Mouse (Mus musculus): ENCODE results near the gene 4933428G20Rik. TPM values are rescaled to one million over a fixed set of nuclear protein-coding genes. Genes with fewer than 3 reads are reported as not detected.

4933428G20Rik gene
- 1.3 and 1.4 TPM in 2 replicates for polyA plus RNA-seq (2016; fragmentation: Nextera tagmentation; extraction: Ambion mirVana)

DNA sequence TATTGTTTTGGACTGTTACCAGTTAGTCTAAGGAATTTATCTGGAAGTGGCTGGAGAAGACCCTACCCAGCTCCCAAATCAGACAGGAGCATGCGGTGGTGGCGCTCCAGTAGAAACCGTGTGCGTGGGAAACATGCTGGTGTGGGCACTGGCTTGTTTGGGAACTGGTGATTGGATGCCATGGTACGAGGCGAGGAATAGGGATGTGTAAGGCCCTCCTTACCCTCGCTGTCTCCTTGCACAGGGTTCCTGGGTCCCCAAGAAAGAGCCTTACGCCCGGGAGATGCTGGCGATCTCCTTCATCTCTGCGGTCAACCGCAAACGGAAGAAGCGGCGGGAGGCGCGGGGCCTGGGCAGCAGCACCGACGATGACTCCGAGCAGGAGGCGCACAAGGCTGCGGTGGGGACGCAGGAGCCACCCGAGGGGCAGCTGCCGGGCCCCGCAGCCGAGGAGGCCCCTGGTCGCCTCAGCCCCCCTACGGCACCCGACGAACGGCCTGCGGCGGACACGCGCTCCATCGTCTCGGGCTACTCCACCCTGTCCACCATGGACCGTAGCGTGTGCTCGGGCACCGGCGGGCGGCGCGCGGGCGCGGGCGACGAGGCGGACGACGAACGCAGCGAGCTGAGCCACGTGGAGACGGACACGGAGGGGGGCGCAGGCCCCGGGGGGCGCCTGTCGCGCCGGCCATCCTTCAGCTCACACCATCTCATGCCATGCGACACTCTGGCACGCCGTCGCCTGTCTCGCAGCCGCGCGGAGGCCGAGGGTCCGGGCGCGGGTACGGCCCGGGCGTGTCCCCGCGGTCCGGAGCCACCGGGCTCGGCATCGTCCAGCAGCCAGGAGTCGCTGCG is at the start of gene 4933428G20Rik:
Gene 4933428G20Rik, minus strand, starts transcription at position 476 of the 855 bp plus-strand sequence.
- Histone ChIP-seq H3K9ac (no peak within 1 kb of the TSS), H3K27me3 (replicated peaks) (peaks cover 26% of the 10 kb centered on the region), H3K27ac (no peak within 1 kb of the TSS), H3K9me3 (replicated peaks) (no peaks in the 10 kb centered on the region), H3K4me2 (peak within 1 kb of the TSS; percentile 49), H3K36me3 (peaks cover 75% of the 10 kb centered on the region), H3K4me3 (peak within 1 kb of the TSS; percentile 18), H3K4me1 (peaks cover 14% of the 10 kb centered on the region; the same call in 1 of the 2 replicates)
- 65% methylated on average over 88 of the region's 88 CpGs for WGBS (ENCODE audit: insufficient replicate concordance)
- ATAC-seq, result no peak

DNA sequence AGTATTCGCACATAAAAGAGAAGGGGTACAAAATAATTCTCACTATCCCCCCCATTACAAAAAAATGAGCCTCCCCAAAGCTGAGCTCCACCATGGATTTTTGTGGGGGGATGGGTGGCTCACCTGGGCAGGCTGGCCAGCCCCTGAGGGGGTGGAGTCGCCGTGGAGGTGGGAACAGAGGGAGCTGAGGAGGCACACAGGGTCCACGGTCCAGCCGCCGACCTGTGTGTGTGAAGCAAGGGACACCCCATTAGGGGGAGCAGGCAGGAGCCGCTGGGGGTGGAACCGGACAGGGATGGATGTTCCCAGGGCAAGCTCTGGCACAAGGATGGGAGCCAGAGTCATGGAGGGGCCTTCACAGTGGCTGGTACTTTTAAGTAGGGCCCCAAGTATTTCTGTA is 48.6 kb upstream of the 4933428G20Rik start:
- Histone ChIP-seq H3K4me2 (no peak overlapping the region), H3K9ac (no peak overlapping the region), H3K27ac (no peak overlapping the region), H3K4me1 (peaks cover 10% of the 10 kb centered on the region; the same call in 1 of the 2 replicates), H3K9me3 (replicated peaks) (no peaks in the 10 kb centered on the region), H3K27me3 (replicated peaks) (peaks cover 100% of the 10 kb centered on the region), H3K4me3 (no peak overlapping the region), H3K36me3 (no peaks in the 10 kb centered on the region)
- 36% methylated on average over 8 of the region's 8 CpGs for WGBS (ENCODE audit: insufficient replicate concordance)
- ATAC-seq, result no peak

DNA sequence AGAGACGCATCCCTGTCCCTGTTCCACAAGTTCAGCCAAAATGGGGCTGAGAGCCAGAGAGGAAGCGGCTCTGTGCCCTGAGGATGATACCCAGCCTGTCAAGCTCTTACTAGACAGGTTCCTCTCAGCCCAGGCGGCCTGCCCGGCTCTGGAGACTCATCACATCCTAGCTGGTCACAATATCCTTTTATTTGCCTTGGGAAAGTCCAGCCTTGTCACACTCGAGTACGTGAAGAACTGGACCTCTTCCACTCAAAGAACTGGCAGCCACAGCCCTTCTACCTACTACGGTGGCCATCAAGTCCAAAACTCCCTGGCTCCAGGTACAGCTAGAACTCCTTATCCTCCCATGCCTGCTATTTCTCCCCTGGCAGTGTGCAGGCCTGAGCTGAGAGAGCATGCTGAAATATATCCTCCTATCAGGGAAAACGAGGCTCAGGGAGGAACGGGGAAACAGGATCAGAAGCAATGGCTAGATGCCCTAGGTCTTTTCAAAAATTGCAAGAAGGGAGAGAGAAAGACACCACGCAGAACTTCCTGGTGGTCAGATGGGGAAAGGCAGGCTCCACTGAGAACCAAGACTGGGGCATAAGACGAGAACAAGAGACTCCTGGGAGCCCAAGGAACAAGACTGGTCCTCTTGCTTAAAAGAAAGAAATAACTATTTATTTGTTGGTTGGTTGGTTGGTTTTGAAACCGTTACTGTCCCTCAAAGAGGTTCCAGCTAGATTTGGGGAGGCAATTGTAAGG is 48.0 kb upstream of the 4933428G20Rik start:
- no peaks in the 10 kb centered on the region for H3K9me3 ChIP-seq (replicated peaks)
- no peak overlapping the region for H3K4me3 ChIP-seq
- H3K4me1 ChIP-seq, result peaks cover 10% of the 10 kb centered on the region; the same call in 1 of the 2 replicates
- peaks cover 100% of the 10 kb centered on the region for H3K27me3 ChIP-seq (replicated peaks)
- H3K4me2 ChIP-seq, result no peak overlapping the region
- no peak overlapping the region for H3K9ac ChIP-seq
- 39% methylated on average over 12 of the region's 12 CpGs for WGBS (ENCODE audit: insufficient replicate concordance)
- no peaks in the 10 kb centered on the region for H3K36me3 ChIP-seq
- no peak for ATAC-seq
- H3K27ac ChIP-seq, result no peak overlapping the region

DNA sequence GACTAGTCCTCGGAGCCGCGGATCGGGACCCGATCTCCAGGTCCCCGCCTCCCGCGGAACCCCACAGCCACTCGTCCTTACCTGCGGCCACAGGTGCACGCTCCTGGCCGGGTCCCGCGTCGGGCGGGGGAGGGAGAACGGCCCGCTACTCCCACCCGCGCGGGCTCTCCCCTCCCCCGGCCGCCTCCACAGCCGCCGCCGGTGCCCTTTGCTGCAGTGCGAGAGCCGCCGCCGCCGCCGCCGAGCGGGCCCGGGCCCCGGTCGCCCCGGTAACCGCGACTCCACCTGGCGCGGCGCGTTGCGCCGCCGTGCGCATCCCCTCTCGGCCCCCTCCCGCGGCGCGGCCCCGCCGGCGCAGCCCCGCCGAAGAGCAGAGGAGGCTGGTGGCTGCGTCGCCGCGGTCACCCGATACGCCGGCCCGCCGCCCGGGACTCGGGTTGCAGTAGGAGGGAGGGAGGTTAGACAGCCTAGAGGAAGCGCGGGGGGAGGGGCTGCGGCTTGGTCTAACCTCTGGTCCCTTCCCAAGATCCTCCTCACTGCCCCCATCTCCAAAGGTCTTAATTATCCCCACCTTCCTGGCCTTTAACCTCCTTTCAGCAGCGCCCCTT is 46.8 kb upstream of the 4933428G20Rik start:
- 0 out of 2 replicates have a peak, but pooled peaks have one; percentile 43 for ATAC-seq

DNA sequence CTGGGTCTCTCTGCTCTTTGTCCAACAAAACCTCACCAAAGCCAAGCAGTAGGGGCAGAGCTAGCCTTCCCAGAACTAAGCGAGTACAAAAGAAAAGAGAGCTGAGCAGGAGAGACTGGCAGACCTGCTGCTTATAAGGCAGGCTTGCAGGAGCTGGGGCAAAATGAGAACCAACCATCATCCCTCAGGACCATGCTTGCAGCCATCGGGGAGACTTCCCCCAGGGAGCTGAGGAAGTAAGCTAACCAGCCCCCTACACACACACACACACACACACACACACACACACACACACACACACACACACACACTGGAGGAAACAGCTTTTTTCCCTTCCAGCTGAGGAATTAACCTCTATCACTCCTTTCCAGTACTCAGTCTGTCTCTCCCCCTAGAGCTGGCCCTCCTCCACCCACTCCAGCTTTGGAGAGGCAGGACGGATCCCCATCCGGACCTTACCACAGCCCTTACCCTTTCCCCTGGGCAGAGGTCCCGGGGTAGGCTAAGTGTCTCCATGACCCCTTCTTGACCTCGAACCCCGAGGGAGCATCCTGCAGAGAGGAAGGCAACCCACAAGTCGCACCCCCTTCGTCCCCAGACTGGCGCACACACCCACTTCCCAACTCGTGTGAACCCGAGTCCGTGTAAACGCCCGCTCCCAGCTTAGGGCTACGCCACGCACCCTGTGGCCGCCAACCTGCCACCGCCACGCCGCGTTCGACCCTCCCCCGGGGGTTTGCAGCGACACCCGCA is 45.8 kb upstream of the 4933428G20Rik start:
- 3% methylated on average over 26 of the region's 26 CpGs for WGBS (ENCODE audit: insufficient replicate concordance)
- peak overlapping the region; percentile 54 for H3K4me3 ChIP-seq
- no peaks in the 10 kb centered on the region for H3K9me3 ChIP-seq (replicated peaks)
- no peak overlapping the region for H3K27ac ChIP-seq
- peak overlapping the region; percentile 75 for H3K4me2 ChIP-seq
- no peaks in the 10 kb centered on the region for H3K36me3 ChIP-seq
- no peak for ATAC-seq
- H3K4me1 ChIP-seq, result peaks cover 7% of the 10 kb centered on the region; the same call in 1 of the 2 replicates
- H3K9ac ChIP-seq, result no peak overlapping the region
- H3K27me3 ChIP-seq (replicated peaks), result peaks cover 98% of the 10 kb centered on the region

More for the DNA sequence above, 46.8 kb upstream of the 4933428G20Rik start:
- Histone ChIP-seq H3K9ac (no peak overlapping the region), H3K4me3 (peak overlapping the region; percentile 54), H3K27me3 (replicated peaks) (peaks cover 100% of the 10 kb centered on the region), H3K36me3 (no peaks in the 10 kb centered on the region), H3K4me1 (peaks cover 10% of the 10 kb centered on the region; the same call in 1 of the 2 replicates), H3K27ac (no peak overlapping the region), H3K4me2 (peak overlapping the region; percentile 75), H3K9me3 (replicated peaks) (no peaks in the 10 kb centered on the region)
- 1% methylated on average over 58 of the region's 73 CpGs for WGBS (ENCODE audit: insufficient replicate concordance)

DNA sequence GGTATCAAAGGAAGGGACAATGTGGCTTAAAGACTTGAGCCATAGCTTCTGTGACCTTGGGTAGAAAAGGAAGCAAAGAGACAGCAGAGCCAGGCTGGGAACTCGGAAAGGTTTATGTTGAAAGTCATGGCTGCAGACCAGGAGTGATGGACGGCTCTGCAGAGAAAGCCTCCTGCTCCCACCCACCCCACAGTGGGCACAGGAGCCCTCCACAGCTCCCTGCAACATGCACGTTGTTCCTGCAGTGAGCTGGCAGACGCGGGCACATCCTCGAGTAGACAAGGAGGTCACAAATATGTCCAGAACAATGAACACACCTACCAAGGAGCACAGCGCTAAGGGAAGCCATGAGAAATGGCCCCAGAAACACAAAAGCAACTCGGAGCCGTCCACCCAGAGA is 43.7 kb upstream of the 4933428G20Rik start:
- Histone ChIP-seq H3K36me3 (no peaks in the 10 kb centered on the region), H3K9me3 (replicated peaks) (no peaks in the 10 kb centered on the region), H3K4me3 (no peak overlapping the region), H3K27me3 (replicated peaks) (peaks cover 96% of the 10 kb centered on the region), H3K4me2 (no peak overlapping the region), H3K9ac (no peak overlapping the region), H3K4me1 (peaks cover 7% of the 10 kb centered on the region; the same call in 1 of the 2 replicates), H3K27ac (no peak overlapping the region)
- 69% methylated on average over 9 of the region's 9 CpGs for WGBS (ENCODE audit: insufficient replicate concordance)
- ATAC-seq, result no peak

DNA sequence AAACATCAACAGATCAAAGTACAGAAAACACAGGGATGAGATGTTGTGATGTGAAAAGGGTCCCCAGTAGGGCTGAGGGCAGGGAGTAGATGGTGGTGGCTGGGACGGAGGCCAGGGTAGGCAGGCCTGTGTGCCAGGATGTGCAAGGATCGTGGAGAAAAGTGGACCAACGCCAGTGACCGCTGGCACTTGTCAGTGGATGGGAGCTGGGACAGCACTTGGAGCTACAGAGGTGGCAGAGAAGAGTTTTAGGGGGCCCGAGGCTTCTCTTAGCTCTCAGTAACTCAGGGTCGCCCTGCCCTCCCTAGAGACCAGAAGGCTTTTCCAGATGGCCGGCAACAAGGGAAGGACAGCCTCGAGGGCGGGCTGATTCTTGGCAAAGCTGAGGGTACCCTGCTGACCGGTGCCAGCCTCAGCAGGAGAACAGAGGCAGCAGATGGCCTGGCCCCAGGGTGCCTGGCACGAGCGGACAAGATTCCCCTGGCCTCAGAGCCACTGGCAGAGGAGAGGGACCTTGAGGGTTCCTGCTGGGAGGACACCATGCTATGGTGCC is 43.1 kb upstream of the 4933428G20Rik start:
- WGBS (ENCODE audit: insufficient replicate concordance), result 56% methylated on average over 12 of the region's 12 CpGs
- H3K9me3 ChIP-seq (replicated peaks), result no peaks in the 10 kb centered on the region
- ATAC-seq, result no peak
- H3K4me2 ChIP-seq, result no peak overlapping the region
- H3K9ac ChIP-seq, result no peak overlapping the region
- no peaks in the 10 kb centered on the region for H3K36me3 ChIP-seq
- H3K27ac ChIP-seq, result no peak overlapping the region
- H3K4me1 ChIP-seq, result peaks cover 7% of the 10 kb centered on the region; the same call in 1 of the 2 replicates
- H3K27me3 ChIP-seq (replicated peaks), result peaks cover 96% of the 10 kb centered on the region
- no peak overlapping the region for H3K4me3 ChIP-seq

DNA sequence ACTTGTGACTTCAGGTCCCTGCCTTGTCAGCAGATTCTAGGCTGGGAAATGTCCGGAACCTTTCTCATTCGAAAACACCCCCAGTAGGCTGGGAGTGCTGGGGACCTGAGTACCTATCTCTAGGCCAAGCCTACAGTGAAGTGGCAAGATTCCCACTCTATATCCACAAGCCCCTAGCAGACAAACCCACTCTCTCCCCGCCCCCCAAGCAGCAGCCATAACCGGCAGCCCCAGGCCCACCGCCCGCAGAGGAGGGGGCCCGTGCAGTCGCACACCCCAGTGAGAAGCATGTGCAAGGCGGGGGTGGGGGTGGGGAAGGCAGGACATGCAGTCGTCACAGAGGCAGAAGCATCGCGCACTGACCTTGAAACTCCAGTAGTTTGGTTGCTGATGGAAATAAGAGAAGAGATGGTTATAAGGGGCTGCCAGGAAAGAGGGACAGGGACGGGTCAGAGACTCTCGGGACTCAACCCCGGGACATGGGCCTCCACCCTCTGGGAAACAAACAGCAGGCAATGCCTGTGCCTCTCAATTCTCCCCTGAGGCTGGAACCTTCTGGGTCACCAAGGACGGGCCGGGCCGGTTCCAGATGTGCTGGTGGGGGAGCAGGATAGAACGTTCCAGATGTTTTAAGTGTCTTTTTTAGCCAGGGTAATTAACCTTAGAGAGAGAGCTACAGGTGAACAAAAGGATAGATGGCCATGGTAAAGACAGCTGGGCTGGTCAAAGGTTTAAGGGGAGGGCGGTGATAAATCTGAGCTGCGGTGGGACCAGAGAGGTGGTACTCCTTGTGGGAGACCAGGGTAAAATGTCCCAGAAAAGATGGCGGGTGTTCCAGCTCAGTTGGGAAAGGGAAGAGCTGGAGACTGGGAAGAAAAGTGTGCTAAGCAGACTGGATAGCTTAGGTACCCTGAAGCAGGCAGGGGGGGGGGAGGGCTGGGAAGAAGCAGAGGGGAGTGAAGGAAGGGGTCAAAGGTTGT is 42.3 kb upstream of the 4933428G20Rik start:
- H3K36me3 ChIP-seq, result no peaks in the 10 kb centered on the region
- no peak for ATAC-seq
- WGBS (ENCODE audit: insufficient replicate concordance), result 71% methylated on average over 22 of the region's 22 CpGs
- peaks cover 96% of the 10 kb centered on the region for H3K27me3 ChIP-seq (replicated peaks)
- peaks cover 7% of the 10 kb centered on the region; the same call in 1 of the 2 replicates for H3K4me1 ChIP-seq
- no peak overlapping the region for H3K9ac ChIP-seq
- H3K27ac ChIP-seq, result no peak overlapping the region
- no peak overlapping the region for H3K4me3 ChIP-seq
- H3K4me2 ChIP-seq, result no peak overlapping the region
- no peaks in the 10 kb centered on the region for H3K9me3 ChIP-seq (replicated peaks)

DNA sequence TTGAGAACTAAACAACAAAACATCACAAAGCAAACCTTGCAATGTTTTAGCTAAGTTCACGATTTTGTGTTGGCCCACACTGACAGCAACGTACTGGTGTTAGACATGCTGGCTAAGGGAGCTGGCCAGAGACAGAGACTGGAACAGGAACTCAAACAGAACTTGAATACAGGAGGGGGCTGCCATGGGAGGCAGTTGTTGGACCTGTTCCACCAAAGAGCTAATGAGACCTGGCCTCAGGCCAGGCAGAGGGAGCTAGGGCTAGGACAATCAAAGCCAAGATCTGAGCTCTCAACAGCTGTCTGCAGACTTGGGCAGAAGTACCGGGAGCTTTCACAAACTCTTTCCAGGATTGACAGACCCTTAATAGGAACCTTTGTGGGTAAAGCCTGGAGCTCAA is 40.5 kb upstream of the 4933428G20Rik start:
- Histone ChIP-seq H3K4me1 (peaks cover 9% of the 10 kb centered on the region), H3K4me2 (no peak overlapping the region), H3K4me3 (no peak overlapping the region), H3K27me3 (replicated peaks) (peaks cover 96% of the 10 kb centered on the region), H3K9ac (no peak overlapping the region), H3K36me3 (no peaks in the 10 kb centered on the region), H3K27ac (no peak overlapping the region), H3K9me3 (replicated peaks) (no peaks in the 10 kb centered on the region)
- 38% methylated on average over 3 of the region's 3 CpGs for WGBS (ENCODE audit: insufficient replicate concordance)
- no peak for ATAC-seq

DNA sequence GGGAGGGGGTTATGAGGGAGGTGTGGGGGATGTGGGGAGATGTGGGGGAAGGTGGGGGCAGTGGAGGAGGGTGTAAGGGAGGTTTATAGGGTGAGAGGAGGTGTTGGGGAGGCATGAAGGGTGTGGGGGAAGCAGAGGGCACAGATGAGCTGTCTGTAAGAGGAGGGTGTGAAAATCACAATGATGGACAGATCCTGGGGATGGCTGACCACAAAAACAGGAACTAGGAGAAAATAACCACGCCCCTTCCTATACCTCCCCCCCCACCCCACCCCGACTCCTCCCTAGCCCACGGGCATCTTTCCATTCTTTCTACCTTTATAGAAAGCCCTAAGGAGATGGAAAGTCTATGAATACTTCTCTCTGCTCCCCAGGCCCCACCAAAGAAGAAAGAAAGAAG is 40.0 kb upstream of the 4933428G20Rik start:
- no peaks in the 10 kb centered on the region for H3K36me3 ChIP-seq
- no peak overlapping the region for H3K27ac ChIP-seq
- H3K4me1 ChIP-seq, result peaks cover 9% of the 10 kb centered on the region
- H3K9ac ChIP-seq, result no peak overlapping the region
- peaks cover 96% of the 10 kb centered on the region for H3K27me3 ChIP-seq (replicated peaks)
- no peaks in the 10 kb centered on the region for H3K9me3 ChIP-seq (replicated peaks)
- H3K4me2 ChIP-seq, result no peak overlapping the region
- 3% methylated on average over 3 of the region's 3 CpGs for WGBS (ENCODE audit: insufficient replicate concordance)
- ATAC-seq, result no peak
- no peak overlapping the region for H3K4me3 ChIP-seq

Measured in liver, embryonic 12.5 days (tissue).